Mouse (Mus musculus): ENCODE results near the gene Trappc4.

GRCm38 (mm10) chr9:44364480-44364879 is 42.9 kb downstream of the Trappc4 start:
- TF ChIP-seq EP300 (IDR thresholded peaks at IDR 0.05; ENCODE audit: low read depth) (no peak), CTCF (IDR thresholded peaks at IDR 0.05; ENCODE audit: low read depth) (peak; percentile 75)

Measured in liver, embryonic 14.5 days (tissue).